Mouse (Mus musculus): ENCODE data around the gene Kpna3.
"Not testable (repeated sequence)": the region's sequence is repeated elsewhere in the genome, so short reads cannot be mapped to it uniquely, and the experiment has no call there.

Gene Kpna3

GRCm38 (mm10) chr14:61439661-61440559, at the start of gene Kpna3:
Gene Kpna3, minus strand, starts transcription at chr14:61439874.
- peak; percentile 98 for DNase-seq (ENCODE audit: low spot score)

- DNase-seq (ENCODE audit: low spot score): no peak
Observed at GRCm38 (mm10) chr14:61460365-61460764, 20.7 kb upstream of the Kpna3 start.

- DNase-seq (ENCODE audit: low spot score): no peak
Observed at GRCm38 (mm10) chr14:61457468-61457867, 17.8 kb upstream of the Kpna3 start.

GRCm38 (mm10) chr14:61455571-61455970, 15.9 kb upstream of the Kpna3 start:
- no peak for DNase-seq (ENCODE audit: low spot score)

- no peak for DNase-seq (ENCODE audit: low spot score)
Observed at GRCm38 (mm10) chr14:61453032-61453431, 13.4 kb upstream of the Kpna3 start.

GRCm38 (mm10) chr14:61452481-61452880, 12.8 kb upstream of the Kpna3 start:
- no peak for DNase-seq (ENCODE audit: low spot score)

- no peak for DNase-seq (ENCODE audit: low spot score)
Observed at GRCm38 (mm10) chr14:61447775-61448174, 8.1 kb upstream of the Kpna3 start.

GRCm38 (mm10) chr14:61439141-61439660, 473 bp downstream of the Kpna3 start:
- peak; percentile 42 for DNase-seq (ENCODE audit: low spot score)

- DNase-seq (ENCODE audit: low spot score): no peak
Observed at GRCm38 (mm10) chr14:61438171-61438945, 1.3 kb downstream of the Kpna3 start.

GRCm38 (mm10) chr14:61436866-61437265, 2.8 kb downstream of the Kpna3 start:
- DNase-seq (ENCODE audit: low spot score): no peak

- DNase-seq (ENCODE audit: low spot score): no peak
Observed at GRCm38 (mm10) chr14:61428126-61428787, 11.4 kb downstream of the Kpna3 start.

GRCm38 (mm10) chr14:61427095-61427494, 12.6 kb downstream of the Kpna3 start:
- not testable (repeated sequence) for DNase-seq (ENCODE audit: low spot score)

GRCm38 (mm10) chr14:61425080-61425665, 14.5 kb downstream of the Kpna3 start:
- no peak for DNase-seq (ENCODE audit: low spot score)

GRCm38 (mm10) chr14:61415719-61416118, 24.0 kb downstream of the Kpna3 start:
- DNase-seq (ENCODE audit: low spot score): no peak

- no peak for DNase-seq (ENCODE audit: low spot score)
Observed at GRCm38 (mm10) chr14:61415311-61415710, 24.4 kb downstream of the Kpna3 start.

- no peak for DNase-seq (ENCODE audit: low spot score)
Observed at GRCm38 (mm10) chr14:61414808-61415207, 24.9 kb downstream of the Kpna3 start.

- no peak for DNase-seq (ENCODE audit: low spot score)
Observed at GRCm38 (mm10) chr14:61414199-61414598, 25.5 kb downstream of the Kpna3 start.

GRCm38 (mm10) chr14:61413686-61414085, 26.0 kb downstream of the Kpna3 start:
- DNase-seq (ENCODE audit: low spot score): no peak

- no peak for DNase-seq (ENCODE audit: low spot score)
Observed at GRCm38 (mm10) chr14:61410020-61410419, 29.7 kb downstream of the Kpna3 start.

GRCm38 (mm10) chr14:61407055-61407454, 32.6 kb downstream of the Kpna3 start:
- DNase-seq (ENCODE audit: low spot score): no peak

- DNase-seq (ENCODE audit: low spot score): no peak
Observed at GRCm38 (mm10) chr14:61405761-61406160, 33.9 kb downstream of the Kpna3 start.

- DNase-seq (ENCODE audit: low spot score): no peak
Observed at GRCm38 (mm10) chr14:61404941-61405340, 34.7 kb downstream of the Kpna3 start.
